Mouse (Mus musculus): ENCODE results near the gene Lyrm9.

GRCm38 (mm10) chr11:78789370-78790060 lies 36.9 kb upstream of the Lyrm9 start:
- TF ChIP-seq POLR2A (IDR thresholded peaks at IDR 0.05; ENCODE audit: low read depth, low read length) = no peak
- TF ChIP-seq USF2 (conservative IDR thresholded peaks at IDR 0.05; ENCODE audit: low read depth, low read length) = no peak
- no peak for TF ChIP-seq NELFE (IDR thresholded peaks at IDR 0.05; ENCODE audit: low read depth, low read length)
- TF ChIP-seq ZMIZ1 (IDR thresholded peaks at IDR 0.05; ENCODE audit: low read depth, low read length) = no peak
- no peak for TF ChIP-seq SIN3A (IDR thresholded peaks at IDR 0.05; ENCODE audit: low read length)
- no peak for TF ChIP-seq EP300 (IDR thresholded peaks at IDR 0.05; ENCODE audit: low read length)
- TF ChIP-seq TBP (conservative IDR thresholded peaks at IDR 0.05; ENCODE audit: low read depth, low read length) = no peak

Measured in CH12.LX (cell line).